Mouse (Mus musculus): ENCODE results near the gene Mrvi1.

- no peak for TF ChIP-seq CTCF (IDR thresholded peaks at IDR 0.05; ENCODE audit: borderline replicate concordance, extremely low read depth, insufficient read depth, insufficient read length)
- no peak for TF ChIP-seq POLR2A (IDR thresholded peaks at IDR 0.05; ENCODE audit: borderline replicate concordance, extremely low read depth, insufficient read depth, insufficient read length, poor library complexity, severe bottlenecking)
Measured at GRCm38 (mm10) chr7:110991221-110991494, 8.9 kb upstream of the Mrvi1 start.

Measured in brain, embryonic 14.5 days (tissue).